Mouse (Mus musculus): ENCODE data around the gene Irgm2. TPM values are rescaled to one million over a fixed set of nuclear protein-coding genes. Genes with fewer than 3 reads are reported as not detected.
"Not testable (repeated sequence)": the region's sequence is repeated elsewhere in the genome, so short reads cannot be mapped to it uniquely, and the experiment has no call there.

Irgm2 gene
- total RNA-seq, 1 experiment: 0.54 TPM

- peak; percentile 72 for DNase-seq (ENCODE audit: low read depth, low spot score)
- Histone ChIP-seq H3K27ac (ENCODE audit: insufficient read depth, low read depth, low read length, poor library complexity, severe bottlenecking) (peak within 1 kb of the TSS; percentile 72; the same call in 1 of the 2 replicates), H3K9me3 (ENCODE audit: control insufficient read depth, insufficient read depth, low read depth, low read length) (no peaks in the 10 kb centered on the region), H3K9ac (ENCODE audit: insufficient read depth, low read depth, low read length, poor library complexity, severe bottlenecking) (peak within 1 kb of the TSS; percentile 100), H3K4me1 (ENCODE audit: control insufficient read depth in 2 of 2, insufficient read depth in 2 of 2, low read length in 2 of 2, poor library complexity in 1 of 2) (0 out of 4 replicates have a peak, but pooled peaks cover 2 to 3% of the 10 kb centered on the region in 2 experiments), H3K36me3 (ENCODE audit: control insufficient read depth, insufficient read depth, low read length, poor library complexity, severe bottlenecking) (peaks cover 20% of the 10 kb centered on the region), H3K4me3 (ENCODE audit: insufficient read depth in 1 of 2, low read depth in 1 of 2, low read length in 2 of 2, poor library complexity in 1 of 2, severe bottlenecking in 1 of 2) (peak within 1 kb of the TSS; percentile 97 to 100)
- TF ChIP-seq ZC3H11A (IDR thresholded peaks at IDR 0.05; ENCODE audit: borderline replicate concordance, low read depth, low read length) (no peak), HCFC1 (IDR thresholded peaks at IDR 0.05; ENCODE audit: borderline replicate concordance, insufficient read depth, low read length) (0 out of 2 replicates have a peak, but pooled peaks have one; percentile 47)
- in situ Hi-C loops (cut with MboI; ENCODE audit: low sequenced_read_pairs in 2 of 2, unreplicated experiment in 2 of 2): no loop called here
Measured at GRCm38 (mm10) chr11:58168167-58168915, 31.1 kb upstream of the Irgm2 start, which contains the start of gene Gemin5. Gemin5 (minus strand) TSS chr11:58168539.

DNA sequence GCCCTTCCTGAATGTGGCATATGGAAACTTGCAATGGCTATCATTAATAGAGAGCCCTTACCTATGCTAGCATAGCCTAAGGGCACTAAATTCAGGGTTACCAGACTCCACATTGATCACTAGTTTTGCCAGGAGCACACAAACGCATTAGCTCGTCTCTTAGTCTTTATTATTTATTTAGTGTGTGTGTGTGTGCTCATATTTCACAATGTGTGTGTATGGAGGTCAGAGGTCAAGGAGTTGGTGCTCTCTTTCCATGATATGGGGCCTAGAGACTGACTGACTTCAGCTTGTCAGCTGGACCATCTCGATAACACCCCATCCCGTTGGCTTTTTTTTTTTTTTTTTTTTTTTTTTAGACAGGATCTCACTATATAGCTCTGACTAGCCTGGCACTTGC is 29.8 kb upstream of the Irgm2 start:
- DNase-seq (ENCODE audit: low read depth, low spot score): no peak
- Histone ChIP-seq H3K27ac (ENCODE audit: insufficient read depth, low read depth, low read length, poor library complexity, severe bottlenecking) (no peak overlapping the region), H3K9me3 (ENCODE audit: control insufficient read depth, insufficient read depth, low read depth, low read length) (no peaks in the 10 kb centered on the region), H3K36me3 (ENCODE audit: control insufficient read depth, insufficient read depth, low read length, poor library complexity, severe bottlenecking) (peaks cover 21% of the 10 kb centered on the region), H3K4me1 (ENCODE audit: control insufficient read depth in 2 of 2, insufficient read depth in 2 of 2, low read length in 2 of 2, poor library complexity in 1 of 2) (0 out of 4 replicates have a peak, but pooled peaks cover 2 to 3% of the 10 kb centered on the region in 2 experiments), H3K4me3 (ENCODE audit: insufficient read depth in 1 of 2, low read depth in 1 of 2, low read length in 2 of 2, poor library complexity in 1 of 2, severe bottlenecking in 1 of 2) (no peak overlapping the region), H3K9ac (ENCODE audit: insufficient read depth, low read depth, low read length, poor library complexity, severe bottlenecking) (no peak overlapping the region)
- TF ChIP-seq HCFC1 (IDR thresholded peaks at IDR 0.05; ENCODE audit: borderline replicate concordance, insufficient read depth, low read length) (no peak), CHD2 (IDR thresholded peaks at IDR 0.05; ENCODE audit: low read depth, low read length) (no peak), ZC3H11A (IDR thresholded peaks at IDR 0.05; ENCODE audit: borderline replicate concordance, low read depth, low read length) (no peak), MAFK (IDR thresholded peaks at IDR 0.05; ENCODE audit: insufficient read depth, low read depth, low read length) (no peak), ZNF384 (IDR thresholded peaks at IDR 0.05; ENCODE audit: low read depth, low read length) (no peak)
- in situ Hi-C loops (cut with MboI; ENCODE audit: low sequenced_read_pairs in 2 of 2, unreplicated experiment in 2 of 2): no loop called here

GRCm38 (mm10) chr11:58171459-58172091 is 27.8 kb upstream of the Irgm2 start, which contains the start of gene Mrpl22:
Mrpl22 (plus strand) TSS chr11:58171661.
- in situ Hi-C loops (cut with MboI; ENCODE audit: low sequenced_read_pairs in 2 of 2, unreplicated experiment in 2 of 2): no loop called here
- H3K27ac ChIP-seq (ENCODE audit: insufficient read depth, low read depth, low read length, poor library complexity, severe bottlenecking): no peak within 1 kb of the TSS; the same call in 1 of the 2 replicates
- peaks cover 18% of the 10 kb centered on the region for H3K36me3 ChIP-seq (ENCODE audit: control insufficient read depth, insufficient read depth, low read length, poor library complexity, severe bottlenecking)
- TF ChIP-seq ZNF384 (IDR thresholded peaks at IDR 0.05; ENCODE audit: low read depth, low read length) (no peak), HCFC1 (IDR thresholded peaks at IDR 0.05; ENCODE audit: borderline replicate concordance, insufficient read depth, low read length) (peak; percentile 72), CHD2 (IDR thresholded peaks at IDR 0.05; ENCODE audit: low read depth, low read length) (peak; percentile 80)
- H3K9me3 ChIP-seq (ENCODE audit: control insufficient read depth, insufficient read depth, low read depth, low read length): no peaks in the 10 kb centered on the region
- H3K9ac ChIP-seq (ENCODE audit: insufficient read depth, low read depth, low read length, poor library complexity, severe bottlenecking): peak within 1 kb of the TSS; percentile 97
- H3K4me3 ChIP-seq (ENCODE audit: insufficient read depth in 1 of 2, low read depth in 1 of 2, low read length in 2 of 2, poor library complexity in 1 of 2, severe bottlenecking in 1 of 2): peak within 1 kb of the TSS; percentile 86 to 92
- peak; percentile 99 for DNase-seq (ENCODE audit: low read depth, low spot score)
- 0 out of 4 replicates have a peak, but pooled peaks cover 2 to 3% of the 10 kb centered on the region in 2 experiments for H3K4me1 ChIP-seq (ENCODE audit: control insufficient read depth in 2 of 2, insufficient read depth in 2 of 2, low read length in 2 of 2, poor library complexity in 1 of 2)

DNA sequence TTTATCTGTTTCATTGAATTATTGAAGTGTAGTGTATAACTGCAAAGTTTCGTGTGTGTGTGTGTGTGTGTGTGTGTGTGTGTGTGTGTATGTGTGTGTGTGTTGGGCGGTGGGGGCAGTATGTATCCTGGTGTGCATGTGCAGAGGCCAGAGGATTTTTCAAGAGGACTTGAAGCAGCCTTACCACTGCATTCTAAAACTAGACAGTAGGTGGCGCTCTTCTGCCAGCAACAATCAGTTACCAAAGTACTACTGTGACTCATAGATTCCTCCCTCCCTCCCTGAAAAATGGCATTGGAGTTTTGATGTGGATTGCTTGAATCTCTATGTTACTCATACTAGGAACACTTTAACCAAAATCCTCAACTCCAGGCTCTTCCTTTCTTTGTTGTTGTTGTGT is 19.9 kb upstream of the Irgm2 start:
- Histone ChIP-seq H3K4me1 (ENCODE audit: control insufficient read depth in 2 of 2, insufficient read depth in 2 of 2, low read length in 2 of 2, poor library complexity in 1 of 2) (no peaks in the 10 kb centered on the region), H3K9ac (ENCODE audit: insufficient read depth, low read depth, low read length, poor library complexity, severe bottlenecking) (no peak overlapping the region), H3K9me3 (ENCODE audit: control insufficient read depth, insufficient read depth, low read depth, low read length) (no peaks in the 10 kb centered on the region), H3K27ac (ENCODE audit: insufficient read depth, low read depth, low read length, poor library complexity, severe bottlenecking) (no peak overlapping the region), H3K4me3 (ENCODE audit: insufficient read depth in 1 of 2, low read depth in 1 of 2, low read length in 2 of 2, poor library complexity in 1 of 2, severe bottlenecking in 1 of 2) (no peak overlapping the region), H3K36me3 (ENCODE audit: control insufficient read depth, insufficient read depth, low read length, poor library complexity, severe bottlenecking) (peaks cover 27% of the 10 kb centered on the region)
- in situ Hi-C loops (cut with MboI; ENCODE audit: low sequenced_read_pairs in 2 of 2, unreplicated experiment in 2 of 2): no loop called here
- DNase-seq (ENCODE audit: low read depth, low spot score): peak; percentile 79
- no peak for TF ChIP-seq ZC3H11A (IDR thresholded peaks at IDR 0.05; ENCODE audit: borderline replicate concordance, low read depth, low read length)
- no peak for TF ChIP-seq MAFK (IDR thresholded peaks at IDR 0.05; ENCODE audit: insufficient read depth, low read depth, low read length)
- TF ChIP-seq CHD2 (IDR thresholded peaks at IDR 0.05; ENCODE audit: low read depth, low read length): no peak
- TF ChIP-seq ZNF384 (IDR thresholded peaks at IDR 0.05; ENCODE audit: low read depth, low read length): no peak

- H3K9ac ChIP-seq (ENCODE audit: insufficient read depth, low read depth, low read length, poor library complexity, severe bottlenecking); H3K9me3 ChIP-seq (ENCODE audit: control insufficient read depth, insufficient read depth, low read depth, low read length); DNase-seq (ENCODE audit: low read depth, low spot score); H3K4me1 ChIP-seq (ENCODE audit: control insufficient read depth in 2 of 2, insufficient read depth in 2 of 2, low read length in 2 of 2, poor library complexity in 1 of 2); H3K4me3 ChIP-seq (ENCODE audit: insufficient read depth in 1 of 2, low read depth in 1 of 2, low read length in 2 of 2, poor library complexity in 1 of 2, severe bottlenecking in 1 of 2); in situ Hi-C loops (cut with MboI; ENCODE audit: low sequenced_read_pairs in 2 of 2, unreplicated experiment in 2 of 2); H3K27ac ChIP-seq (ENCODE audit: insufficient read depth, low read depth, low read length, poor library complexity, severe bottlenecking): not testable (repeated sequence)
- peaks cover 24% of the 10 kb centered on the region for H3K36me3 ChIP-seq (ENCODE audit: control insufficient read depth, insufficient read depth, low read length, poor library complexity, severe bottlenecking)
Measured at GRCm38 (mm10) chr11:58179986-58180385, 19.4 kb upstream of the Irgm2 start.
